Comparison of ENCODE assay signal across 12 mouse cellular contexts in the genomic region with DNA sequence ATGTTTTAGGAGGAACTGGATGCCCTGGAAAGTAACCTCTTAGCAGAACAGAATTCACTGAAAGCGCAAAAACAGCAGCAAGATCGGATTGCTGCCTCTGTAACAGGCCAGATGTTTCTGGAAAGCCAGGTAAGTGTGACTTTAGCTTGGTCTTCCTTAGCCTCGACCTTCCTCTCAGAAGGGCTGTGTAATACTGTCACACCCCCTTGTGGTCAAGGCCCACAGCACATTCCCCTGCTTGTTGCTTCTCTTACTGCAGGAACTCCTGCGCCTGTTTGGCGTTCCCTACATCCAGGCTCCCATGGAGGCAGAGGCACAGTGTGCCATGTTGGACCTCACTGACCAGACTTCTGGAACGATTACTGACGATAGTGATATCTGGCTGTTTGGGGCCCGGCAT. TPM values are rescaled to one million over a fixed set of nuclear protein-coding genes. Genes with fewer than 3 reads are reported as not detected.
DNase-seq lines count a peak whose midpoint lies in the region; TF ChIP-seq lines count a peak whose summit lies in the region.
"Had no signal": no experiment of that assay in that cellular context is flagged by ENCODE, and none has a peak within 500 bp of the region (broad histone marks: within the 10 kb centered on the region; RNA-seq: fewer than 3 reads in every experiment).

No protein-coding gene starts in this region.

- no peak overlapping the region for H3K4me3 ChIP-seq in layer of hippocampus, adult 2 months
- H3K4me3 ChIP-seq: left cerebral cortex, adult 2 months had no signal

- TF ChIP-seq CTCF in layer of hippocampus, adult 2 months (conservative IDR thresholded peaks at IDR 0.05), result peak; percentile 47

- peak; percentile 14 for DNase-seq in embryo, embryonic 11 days
- DNase-seq in embryo, embryonic 9.5 days (ENCODE audit: extremely low spot score), result no peak
- DNase-seq in layer of hippocampus, adult 2 months (ENCODE audit: low spot score in 2 of 2), result no peak
- no peak for DNase-seq in layer of hippocampus, adult 11-12 months (ENCODE audit: low spot score)
- peak; percentile 36 for DNase-seq in A20 (ENCODE audit: low read depth, low spot score)
- peak; percentile 64 for DNase-seq in ZHBTc4 (ENCODE audit: low read depth, low spot score)
- no peak for DNase-seq in left cerebral cortex, adult 11 months (ENCODE audit: low spot score)
- no peak for DNase-seq in c-Kit-positive CD71-positive TER-119-positive erythroid progenitor cells, embryonic 14.5 days (ENCODE audit: low spot score)
- DNase-seq: adrenal gland, adult 8-10 months; cerebellum, adult 9-11 months; spleen, adult 18-20 months had no signal

- H3K27ac ChIP-seq in layer of hippocampus, adult 2 months, result no peak overlapping the region
- H3K27ac ChIP-seq: left cerebral cortex, adult 2 months had no signal

RNA-seq across cellular contexts. Expression of a gene that starts 26.4 kb away (rescaled TPM):
- 10 to 100 TPM; 19.7 to 22.1 TPM for total RNA-seq in layer of hippocampus, adult 2 months (2021)

RNA-seq across cellular contexts. Expression of a gene that starts 44.9 kb away (rescaled TPM):
- not detected for total RNA-seq in layer of hippocampus, adult 2 months (2021)
- total RNA-seq: left cerebral cortex, adult 2 months had no signal

RNA-seq across cellular contexts. Expression of a gene that starts 55.1 kb away (rescaled TPM):
- 10 to 100 TPM; 34.0 to 37.4 TPM for total RNA-seq in layer of hippocampus, adult 2 months (2021)

RNA-seq across cellular contexts. Expression of a gene that starts 55.3 kb away (rescaled TPM):
- total RNA-seq in layer of hippocampus, adult 2 months (2021), result 10 to 100 TPM in 1 of 2 experiments, 1 to 10 TPM in 1; 8.6 to 10.2 TPM

Comparison
In these comparisons a context has a peak if more than half of its experiments do, and no peak if none do; other contexts are left out.
1. DNase-seq: peak in embryo, embryonic 11 days (single experiment), A20 (single experiment) and ZHBTc4 (single experiment); none in embryo, embryonic 9.5 days (single experiment), layer of hippocampus, adult 2 months (0 of 2), layer of hippocampus, adult 11-12 months (single experiment), left cerebral cortex, adult 11 months (single experiment) and c-Kit-positive CD71-positive TER-119-positive erythroid progenitor cells, embryonic 14.5 days (single experiment).